Mouse (Mus musculus) embryo, embryonic 11.5 days (tissue): ENCODE data around the gene Six2.

Experiments
- DNase-seq: peaks from one replicate; pipeline ENCODE4 v3.0.0-alpha.2; 2012; ENCODE audit warnings: low read depth, low spot score

Six2 gene

DNA sequence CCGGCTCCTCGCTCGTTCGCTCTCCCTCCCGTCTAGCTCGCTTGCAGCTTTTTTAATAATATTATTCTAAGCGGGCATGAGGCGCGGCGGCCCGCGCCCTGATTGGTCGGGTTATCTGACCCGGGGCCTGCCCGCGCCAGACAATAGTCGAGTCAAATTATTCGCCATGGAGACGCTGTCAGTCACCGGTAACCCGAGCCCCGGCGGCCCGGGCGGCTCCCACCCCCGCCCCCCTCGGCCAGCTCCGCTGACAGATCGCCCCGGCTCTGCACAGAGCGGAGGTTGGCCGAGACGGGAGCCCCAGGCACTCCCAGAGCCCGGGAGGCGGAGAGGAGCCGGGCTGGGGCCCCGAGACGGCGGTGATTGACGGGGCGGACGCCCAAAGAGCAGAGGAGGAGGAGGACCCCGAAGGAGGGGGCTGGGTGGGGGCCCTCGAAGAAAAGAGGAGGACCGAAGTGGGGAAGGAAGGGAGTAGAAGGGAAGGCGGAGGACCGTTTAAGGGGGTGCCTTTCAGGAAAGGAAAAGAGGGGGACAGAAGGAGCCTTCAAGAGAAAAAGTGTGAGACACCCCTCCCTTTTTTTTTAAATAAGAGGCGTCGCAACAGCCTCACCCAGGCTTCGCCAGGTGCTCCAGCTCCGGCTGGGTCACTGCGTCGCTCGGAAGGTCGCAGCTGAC lies at the start of gene Six2:
Gene Six2, minus strand, starts transcription at position 39 of the 675 bp plus-strand sequence.
- peak; percentile 84 for DNase-seq

DNA sequence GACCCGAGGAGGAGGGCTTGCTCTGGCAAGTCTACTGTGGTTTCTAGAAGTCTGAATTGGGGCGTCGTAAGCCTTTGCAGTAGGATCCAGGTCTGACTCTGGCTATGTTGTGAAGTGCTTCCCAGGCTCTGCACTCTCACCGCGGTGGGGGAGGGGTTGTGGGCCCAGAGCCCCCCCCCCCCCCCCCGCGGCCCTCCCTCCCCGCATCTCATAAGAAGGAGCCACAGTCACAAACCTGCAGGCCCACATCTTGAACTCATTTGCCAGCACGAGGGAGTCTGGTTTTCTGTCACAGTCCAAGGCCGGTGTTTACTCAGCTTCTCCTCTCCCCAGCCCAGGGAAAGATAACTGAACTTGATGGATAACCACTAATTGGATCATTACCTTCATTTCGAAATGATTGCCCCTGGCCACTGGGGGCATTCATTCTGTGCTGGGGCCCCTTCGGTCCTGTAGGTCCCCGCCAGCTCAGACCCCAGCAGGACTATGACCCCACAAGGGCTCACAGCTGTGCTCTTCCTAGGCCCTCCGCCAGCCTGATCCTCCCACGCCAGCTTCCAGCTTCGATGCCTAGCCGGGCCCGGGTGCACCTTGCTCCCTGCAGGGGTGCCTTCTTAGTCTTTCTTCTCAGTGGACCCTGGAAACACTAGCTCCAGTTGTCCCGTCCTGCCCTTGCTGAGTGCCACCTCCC lies 49.2 kb upstream of the Six2 start:
- DNase-seq: peak; percentile 52

DNA sequence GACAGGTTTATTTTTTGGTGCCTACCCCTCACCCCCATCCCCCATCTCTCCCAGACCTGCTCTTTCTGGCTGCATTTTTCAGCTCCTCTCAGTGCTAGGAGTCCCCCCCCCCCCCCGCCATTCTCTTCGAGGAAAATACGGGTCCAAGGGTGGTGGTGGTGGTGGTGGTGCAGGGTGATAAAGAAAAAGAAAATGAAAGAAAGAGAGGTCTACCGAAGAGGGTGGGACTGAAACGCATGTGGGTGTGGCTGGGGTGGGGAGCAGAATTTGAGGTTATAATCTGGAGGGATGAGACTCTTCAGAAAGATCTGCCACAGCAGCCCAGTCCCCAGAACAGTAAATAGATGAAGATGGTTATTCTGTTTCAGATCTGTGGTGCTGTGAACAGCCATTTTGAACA lies 43.3 kb upstream of the Six2 start:
- no peak for DNase-seq

DNA sequence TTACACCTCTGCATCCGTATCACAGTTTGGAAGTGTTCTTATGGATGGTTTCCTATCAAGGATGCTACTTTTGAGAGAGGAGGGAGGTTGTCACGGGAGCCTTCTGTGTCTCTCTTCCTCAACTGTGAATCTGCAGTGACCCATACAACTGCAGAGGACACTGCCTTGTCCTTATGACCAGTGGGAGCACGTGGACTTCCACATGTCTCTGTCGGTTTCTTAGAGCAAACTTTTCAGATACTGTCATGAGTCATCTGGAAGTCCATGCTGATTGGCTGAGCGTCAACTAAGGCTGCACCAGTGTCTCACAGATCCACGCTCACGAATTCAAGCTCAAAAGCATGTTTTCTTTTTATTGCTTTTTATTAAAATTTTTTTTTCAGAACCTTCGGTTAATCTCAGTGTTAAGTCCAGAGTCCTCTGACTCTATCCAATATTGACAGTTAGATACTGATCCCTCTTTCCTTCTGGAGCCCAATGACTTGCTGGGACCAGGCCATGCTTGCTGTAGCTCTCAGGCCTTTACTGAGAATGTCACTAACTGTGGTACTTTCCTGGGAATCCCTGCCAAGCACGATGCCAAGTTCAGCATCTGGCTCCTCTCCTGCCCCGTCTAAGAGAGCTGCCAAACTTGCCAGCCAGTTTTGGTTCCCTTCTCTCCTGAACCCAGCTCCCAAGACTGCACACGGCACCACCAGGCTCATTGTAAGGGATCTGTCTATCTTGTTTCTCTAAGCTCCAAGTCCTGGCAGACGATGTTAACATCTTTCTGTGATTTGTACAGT lies 42.3 kb upstream of the Six2 start:
- no peak for DNase-seq

DNA sequence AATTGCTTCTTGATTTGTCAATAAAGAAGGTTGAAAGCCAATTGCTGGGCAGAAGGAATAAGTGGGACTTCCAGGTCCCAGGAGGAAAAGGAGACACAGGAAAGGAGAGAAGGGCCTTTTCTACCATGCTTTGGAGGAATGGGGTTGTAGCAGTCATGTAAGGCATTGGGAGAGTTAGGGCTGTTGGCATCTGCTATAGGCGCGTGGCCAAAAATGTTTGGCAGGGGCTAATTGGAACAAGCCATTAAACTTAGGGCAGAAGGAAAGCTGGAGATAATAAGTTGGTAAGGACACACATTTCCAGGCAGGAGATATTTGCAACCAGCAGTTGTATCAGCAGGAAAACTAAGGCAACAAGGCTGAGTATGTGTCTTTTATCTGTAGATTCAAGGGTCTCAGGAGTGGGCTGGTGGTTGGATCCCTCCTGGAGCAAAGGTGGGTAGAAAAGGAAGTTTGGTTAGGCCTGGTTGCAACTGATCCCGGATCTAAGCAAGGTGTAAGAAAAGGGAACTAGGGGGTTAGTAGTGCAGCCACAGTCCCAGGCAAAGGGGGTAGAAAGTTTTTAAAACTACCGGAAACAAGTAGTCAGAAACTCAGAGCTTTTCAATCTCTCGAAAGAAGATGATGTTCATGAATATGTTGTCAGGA lies 40.1 kb upstream of the Six2 start:
- no peak for DNase-seq

DNA sequence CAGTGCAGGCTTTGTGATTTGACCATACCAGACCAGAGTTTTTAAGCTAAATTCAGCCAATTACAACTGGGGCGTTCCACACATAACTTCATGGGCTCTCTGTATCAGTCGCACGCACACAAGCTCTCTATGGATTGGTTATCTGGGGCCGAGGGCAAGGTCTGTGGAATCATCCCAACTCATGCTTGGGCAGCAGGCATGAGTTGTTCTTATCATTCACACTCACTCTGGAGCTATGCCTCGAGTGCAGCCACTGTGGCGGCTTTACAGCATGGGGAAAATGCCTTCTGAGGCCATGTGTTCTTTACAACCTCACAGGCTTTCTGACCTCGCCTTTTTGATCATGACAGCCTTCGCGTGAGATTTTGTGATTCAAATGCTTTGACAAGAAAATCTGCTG lies 37.9 kb upstream of the Six2 start:
- DNase-seq: no peak

DNA sequence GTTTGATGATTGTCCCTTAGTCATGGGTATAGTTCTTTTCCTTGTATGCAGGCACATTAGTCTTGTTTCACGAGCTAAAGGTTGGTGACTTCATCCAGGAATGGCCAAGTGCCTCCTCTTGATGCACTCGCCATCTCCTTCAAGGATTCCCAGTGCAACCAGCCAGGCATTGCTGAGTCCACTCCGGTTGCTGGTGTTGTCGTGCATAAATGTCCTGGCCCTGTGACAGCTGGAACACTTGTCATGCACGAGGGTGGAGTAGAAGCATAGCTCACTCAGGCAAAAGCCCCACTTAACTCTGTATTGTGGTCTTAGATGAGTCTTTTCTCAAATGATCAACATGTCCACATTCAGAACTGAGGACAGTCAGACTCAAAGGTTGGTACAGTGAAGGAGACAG lies 35.1 kb upstream of the Six2 start:
- no peak for DNase-seq

DNA sequence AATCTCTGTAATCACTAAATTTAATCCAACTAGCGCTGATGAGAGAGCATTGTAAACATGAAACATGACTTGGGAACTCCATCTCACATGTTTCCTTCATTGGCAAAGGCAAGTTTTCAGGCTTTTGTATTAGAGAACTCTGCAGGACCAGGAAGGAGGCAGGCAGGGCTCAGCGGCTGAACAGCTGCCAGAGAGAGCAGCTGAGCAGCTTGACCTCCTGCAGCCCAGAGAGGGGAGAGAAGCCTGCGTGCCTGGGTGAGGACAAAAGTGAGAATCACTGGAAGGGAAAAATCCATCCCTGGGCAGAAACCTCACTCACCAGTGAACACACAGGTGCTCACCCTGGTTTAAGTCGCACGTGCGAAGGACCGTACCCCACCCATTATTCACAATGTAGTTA lies 29.2 kb upstream of the Six2 start:
- no peak for DNase-seq

DNA sequence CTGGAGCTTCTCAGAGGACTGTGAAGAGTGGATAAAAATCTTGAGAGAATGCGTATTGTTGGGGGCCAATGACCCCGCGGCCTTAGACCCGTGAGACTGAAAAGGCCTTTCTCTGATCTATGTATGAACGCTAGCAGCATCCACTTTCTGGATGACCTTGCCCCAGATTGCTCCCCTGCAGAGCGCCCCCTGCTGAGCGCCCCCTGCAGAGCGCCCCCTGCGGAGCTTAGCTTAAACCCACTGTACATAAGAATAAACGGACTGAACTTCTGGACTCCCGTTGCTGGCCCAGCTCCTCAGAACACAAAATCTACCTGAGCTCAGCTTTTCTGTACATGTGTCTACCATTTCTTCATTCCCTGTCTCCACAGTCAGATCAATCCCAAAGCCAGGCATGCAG lies 27.7 kb upstream of the Six2 start:
- no peak for DNase-seq

DNA sequence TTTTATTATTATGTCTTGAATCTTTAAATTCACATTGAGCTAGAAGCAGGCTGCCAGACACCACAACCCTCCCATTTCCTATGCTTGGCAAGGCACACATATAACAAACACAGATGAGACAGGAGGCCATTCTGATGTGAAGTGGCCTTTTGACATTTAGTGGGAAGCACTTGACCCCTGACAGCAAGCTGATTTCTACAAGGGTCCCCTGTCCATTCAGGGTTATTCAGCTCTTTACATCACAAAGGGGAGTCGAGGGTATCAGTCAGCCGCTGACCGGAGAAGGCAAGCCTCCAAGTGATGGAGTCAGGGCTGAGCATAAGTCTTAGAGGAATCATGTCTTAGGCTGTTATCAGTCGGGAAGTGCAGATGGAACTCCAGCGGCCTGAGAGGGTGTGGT lies 26.3 kb upstream of the Six2 start:
- no peak for DNase-seq

DNA sequence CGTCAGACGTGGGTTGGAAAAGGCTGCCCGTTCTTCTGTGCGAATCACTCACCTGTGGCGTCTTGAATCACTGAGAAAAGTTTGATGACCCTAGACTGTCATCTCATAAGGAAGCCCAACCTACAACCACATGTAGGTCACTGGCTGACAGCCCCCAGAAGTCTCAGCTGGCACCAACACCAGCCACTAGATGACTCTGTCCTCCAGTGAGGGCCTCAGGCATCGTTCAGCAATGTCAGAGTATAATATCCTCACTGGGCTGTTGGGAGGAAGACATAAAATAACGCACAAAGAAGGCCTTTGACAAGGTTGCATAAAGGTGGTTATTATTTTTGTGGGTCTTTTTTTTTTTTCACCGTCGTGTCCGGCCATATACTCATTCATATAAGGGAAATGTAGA lies 24.8 kb upstream of the Six2 start:
- DNase-seq: no peak

DNA sequence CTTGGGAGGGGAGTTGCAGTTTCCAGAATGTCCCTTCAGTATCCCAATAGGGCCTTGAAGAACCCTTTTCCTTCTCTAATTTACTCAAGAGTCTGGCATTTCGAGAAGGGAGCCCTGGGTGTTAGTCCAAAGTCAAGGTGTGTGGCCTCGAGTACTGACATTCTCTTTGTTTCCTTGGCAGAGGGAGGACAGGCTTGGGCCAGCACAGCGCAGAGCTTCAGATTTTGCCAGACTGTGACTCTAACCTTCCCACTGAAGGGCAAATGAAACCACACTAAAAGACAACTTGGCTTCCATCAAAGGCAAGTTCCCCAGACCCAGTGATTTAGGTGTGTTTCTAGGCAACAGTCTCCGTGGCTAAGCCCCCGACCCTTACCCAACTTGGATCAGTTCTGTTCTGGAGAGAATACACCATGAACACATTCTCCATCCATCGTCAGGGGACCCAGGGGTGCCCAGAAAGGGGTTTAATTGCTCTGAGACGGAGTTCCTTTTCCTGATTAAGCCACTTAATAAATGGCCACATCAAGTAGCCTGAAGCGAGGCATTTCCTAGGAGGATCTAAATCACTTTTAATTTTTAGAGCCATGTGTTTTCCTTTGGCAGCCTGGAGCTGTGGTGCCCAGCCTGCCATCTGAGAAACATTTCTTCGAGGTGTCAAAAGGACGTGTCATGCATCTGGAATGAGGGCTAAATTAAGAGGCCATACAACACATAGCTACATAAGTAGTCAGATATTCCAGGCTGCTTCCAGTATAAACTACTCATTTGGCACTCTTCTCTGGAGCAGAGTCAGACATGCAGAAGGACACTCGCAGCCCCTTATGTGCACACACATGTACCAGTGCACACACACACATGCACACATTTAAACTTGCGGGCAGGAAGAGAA lies 16.5 kb upstream of the Six2 start:
- DNase-seq: no peak

DNA sequence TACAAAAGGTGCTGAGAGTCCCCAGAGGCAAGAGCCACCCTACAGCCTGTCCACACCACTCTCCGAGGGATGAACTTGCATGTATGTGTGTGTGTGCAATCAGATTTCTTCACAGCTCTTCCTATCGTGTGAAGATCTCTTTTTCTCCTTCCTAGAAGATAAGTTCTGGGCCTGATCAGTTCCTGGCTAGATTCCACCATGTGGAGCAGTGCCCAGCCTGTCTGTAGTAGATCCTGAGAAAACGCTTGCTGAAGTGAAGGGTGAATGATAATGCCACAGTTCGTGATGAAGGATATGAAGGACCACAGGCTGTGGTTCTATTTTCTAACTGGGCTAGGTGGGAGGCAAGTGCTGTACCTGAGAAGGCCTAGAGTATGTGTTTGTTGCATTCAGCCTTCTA lies 12.0 kb upstream of the Six2 start:
- DNase-seq: no peak

DNA sequence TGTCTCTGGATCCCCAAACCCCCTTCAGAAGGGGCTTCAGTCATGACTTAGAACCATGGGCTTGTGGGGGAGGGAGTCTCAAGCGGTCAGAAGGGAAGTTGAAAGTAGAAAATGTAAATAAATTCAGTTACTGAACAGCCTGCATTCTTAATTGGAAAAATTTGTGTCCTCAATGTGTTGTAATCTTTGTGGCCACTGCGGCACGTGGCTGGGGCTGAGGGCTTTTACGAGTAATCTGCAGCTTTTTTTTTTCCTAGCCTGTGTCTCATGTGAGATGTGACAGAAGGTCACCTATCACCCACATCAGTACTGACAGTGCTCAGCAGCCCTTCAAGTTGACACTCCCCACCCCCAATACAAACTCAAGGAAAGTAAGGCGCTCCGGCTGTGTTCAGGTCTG lies 10.6 kb upstream of the Six2 start:
- no peak for DNase-seq

DNA sequence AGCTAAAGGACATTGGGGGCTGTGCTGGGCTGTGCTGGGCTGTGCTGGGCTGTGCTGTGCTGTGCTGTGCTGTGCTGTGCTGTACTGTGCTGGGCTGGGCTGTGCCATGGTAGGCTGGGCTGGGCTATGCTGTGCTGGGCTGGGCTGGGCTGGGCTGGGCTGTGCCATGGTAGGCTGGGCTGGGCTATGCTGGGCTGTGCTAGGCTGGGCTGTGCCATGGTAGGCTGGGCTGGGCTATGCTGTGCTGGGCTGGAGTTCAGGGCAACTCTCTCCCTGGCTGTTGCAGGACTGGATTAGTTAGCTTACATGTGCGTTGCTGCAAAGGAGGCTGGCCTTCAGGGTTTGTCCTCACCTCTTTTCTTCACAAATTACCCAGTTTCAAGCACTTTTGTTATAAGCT lies 9.9 kb upstream of the Six2 start:
- no peak for DNase-seq

DNA sequence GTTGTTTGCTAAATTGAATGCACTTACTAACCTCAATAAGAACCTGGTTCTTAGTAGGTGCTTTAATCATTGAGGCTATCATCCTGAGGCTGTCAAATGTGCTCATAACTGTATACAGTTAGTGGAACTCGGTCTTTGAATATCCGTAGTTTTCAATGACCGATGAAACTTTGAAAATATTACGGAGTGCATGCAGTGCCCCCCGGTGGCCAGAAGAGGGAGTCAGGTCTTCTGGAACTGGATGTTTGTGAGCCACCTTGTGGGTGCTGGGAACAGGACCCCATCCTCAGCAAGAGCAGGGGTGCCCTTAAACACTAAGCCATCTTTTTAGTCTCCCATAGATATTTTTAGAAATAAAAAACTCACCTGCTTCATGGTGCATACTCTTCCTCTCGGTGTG lies 6.4 kb upstream of the Six2 start:
- DNase-seq: no peak

DNA sequence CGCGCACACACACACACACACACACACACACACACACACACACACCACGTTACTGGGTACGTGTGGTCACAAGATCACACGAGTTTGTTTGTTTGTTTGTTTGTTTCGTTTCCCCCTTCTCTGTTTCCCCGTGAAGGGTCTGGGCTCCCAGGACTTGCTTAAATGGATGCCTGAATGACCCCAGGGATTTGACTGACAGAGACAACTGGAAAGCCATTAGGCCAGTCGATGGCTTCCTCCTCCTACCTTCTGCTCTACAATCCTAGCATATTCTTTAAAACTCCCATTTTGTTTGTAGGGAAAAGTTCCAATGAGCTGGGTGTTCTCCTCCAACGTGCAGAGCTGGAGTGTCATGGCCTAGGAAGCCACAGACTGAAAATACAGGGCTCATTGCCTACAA lies 5.0 kb upstream of the Six2 start:
- DNase-seq: no peak

DNA sequence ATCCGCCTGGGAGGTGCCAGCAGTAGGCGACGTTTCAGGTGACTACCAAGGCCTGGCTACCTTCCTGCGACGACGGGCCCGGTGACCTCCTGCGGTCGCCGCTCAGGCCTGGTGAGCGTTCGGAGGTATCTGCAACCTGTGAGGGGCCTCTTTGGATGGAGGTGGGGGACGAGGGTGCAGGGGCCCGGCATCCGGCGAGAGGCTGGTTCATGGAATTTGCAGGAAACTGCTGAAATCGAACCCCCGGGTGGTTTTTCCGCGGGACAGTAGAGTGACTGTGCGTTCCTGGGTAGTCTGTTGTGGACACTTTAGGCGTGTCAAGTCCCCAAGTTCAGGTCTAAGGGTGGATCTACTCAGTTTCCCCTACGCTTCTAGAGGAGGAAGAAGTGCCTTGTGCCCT lies 4.5 kb upstream of the Six2 start:
- no peak for DNase-seq

DNA sequence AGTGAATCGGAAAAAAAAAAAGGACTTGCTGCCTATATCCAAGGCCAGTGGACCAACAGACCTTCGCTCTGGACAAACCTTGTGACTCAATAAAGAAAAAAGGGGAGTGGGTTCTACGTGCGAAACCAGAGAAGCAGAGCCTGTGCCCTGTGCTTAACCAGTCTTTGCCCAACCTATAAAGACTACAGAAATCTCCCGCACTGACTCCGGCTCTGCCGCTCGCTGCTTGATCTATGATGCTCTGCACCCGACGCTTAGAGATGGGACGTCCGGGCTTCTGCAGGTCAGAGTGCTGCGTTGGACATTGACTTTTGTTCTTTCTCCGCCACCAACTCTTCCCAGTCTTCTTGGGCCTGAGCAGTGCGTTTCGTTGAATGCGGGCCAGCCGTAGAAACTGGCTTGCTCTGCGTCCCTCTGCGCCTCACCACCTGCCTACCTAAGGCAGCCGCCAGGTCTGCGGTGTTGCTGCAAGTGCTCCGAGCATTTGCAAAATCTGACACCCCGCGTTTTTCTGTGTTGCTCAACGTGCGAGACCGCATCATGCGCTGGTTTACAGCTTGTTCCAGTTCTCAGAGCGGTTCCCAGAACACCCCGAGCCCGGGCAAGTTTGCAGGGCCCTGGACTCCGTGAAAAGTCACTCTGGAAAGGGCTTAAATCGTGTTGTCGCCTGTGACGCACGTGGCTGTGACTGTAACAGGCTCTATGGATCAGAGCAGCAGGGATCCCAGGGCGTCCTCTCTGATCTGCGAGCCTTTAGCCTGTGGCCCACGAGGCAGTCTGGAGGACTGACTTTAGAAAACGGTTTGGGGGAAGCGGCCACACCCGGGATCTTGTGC lies 3.8 kb upstream of the Six2 start:
- DNase-seq: no peak

DNA sequence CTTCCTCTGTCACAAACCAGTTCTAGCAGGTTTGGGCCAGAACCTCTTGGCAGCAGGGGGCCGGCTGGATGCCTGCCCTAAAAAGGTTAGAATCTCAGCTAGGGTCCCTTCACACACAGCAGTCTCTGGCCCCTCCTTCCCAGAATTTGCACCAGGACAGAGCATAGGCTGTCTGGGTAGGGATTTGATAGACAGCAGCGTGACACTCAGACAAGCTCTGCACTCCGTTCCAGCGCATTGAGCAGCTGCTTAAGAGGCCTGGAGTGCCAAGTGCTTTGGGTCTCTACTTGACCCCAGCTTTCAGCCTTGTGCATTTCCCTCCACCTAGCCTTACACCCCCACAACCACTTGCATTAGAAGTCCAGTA lies 2.9 kb upstream of the Six2 start:
- no peak for DNase-seq
